Mouse (Mus musculus) ES-E14 (cell line): ENCODE data around the gene Armc12. TPM values are rescaled to one million over a fixed set of nuclear protein-coding genes. Genes with fewer than 3 reads are reported as not detected.

Experiments used
- DNase-seq: peaks from one replicate; pipeline ENCODE4 v3.0.0-alpha.2; 2013; ENCODE audit warnings: low read depth, low spot score
- H3K27ac ChIP-seq: 2 replicates; pipeline ENCODE4 v1.5.1; 2012; ENCODE audit warnings: low read depth, mild to moderate bottlenecking, low read length, moderate library complexity, mixed read lengths; ENCODE audit not compliant: poor library complexity, insufficient read depth, severe bottlenecking
- H3K36me3 ChIP-seq: 2 replicates; pipeline ENCODE4 v1.6.1; 2012; ENCODE audit warnings: mild to moderate bottlenecking, low read length, moderate library complexity, mixed read lengths; ENCODE audit not compliant: control insufficient read depth, poor library complexity, insufficient read depth, severe bottlenecking
- H3K4me1 ChIP-seq, 2 experiments: fragments of 150-350 bp in 1 of 2; sonication (generic) in 1 of 2; 2 replicates each; pipeline ENCODE4 v1.6.1; 2012; ENCODE audit warnings: low read length in 2 of 2, mild to moderate bottlenecking in 1 of 2, mixed read lengths in 1 of 2; ENCODE audit not compliant: control insufficient read depth in 2 of 2, insufficient read depth in 2 of 2, poor library complexity in 1 of 2
- H3K4me3 ChIP-seq, 2 experiments: fragments of 150-350 bp in 1 of 2; sonication (generic) in 1 of 2; 2 replicates each; pipeline ENCODE4 v1.5.1; 2012; ENCODE audit warnings: low read length in 2 of 2, low read depth in 1 of 2, mild to moderate bottlenecking in 1 of 2, mixed read lengths in 1 of 2; ENCODE audit not compliant: insufficient read depth in 1 of 2, poor library complexity in 1 of 2, severe bottlenecking in 1 of 2
- H3K9ac ChIP-seq: 2 replicates; pipeline ENCODE4 v1.6.1; 2012; ENCODE audit warnings: low read depth, mild to moderate bottlenecking, low read length, mixed read lengths; ENCODE audit not compliant: poor library complexity, insufficient read depth, severe bottlenecking
- H3K9me3 ChIP-seq: fragments of 150-350 bp; sonication (generic); 2 replicates; pipeline ENCODE4 v1.6.1; 2012; ENCODE audit warnings: low read depth, mild to moderate bottlenecking, low read length; ENCODE audit not compliant: control insufficient read depth, insufficient read depth
- CHD2 ChIP-seq: IDR thresholded peaks from 2 replicates; pipeline ENCODE4 v1.6.1; 2014; ENCODE audit warnings: mild to moderate bottlenecking, low read depth, low read length, inconsistent platforms
- HCFC1 ChIP-seq: IDR thresholded peaks from 2 replicates; pipeline ENCODE4 v1.6.1; 2012; ENCODE audit warnings: low read length, inconsistent platforms, borderline replicate concordance; ENCODE audit not compliant: insufficient read depth
- MAFK ChIP-seq: IDR thresholded peaks from 2 replicates; pipeline ENCODE4 v1.6.1; 2014; ENCODE audit warnings: mild to moderate bottlenecking, low read depth, low read length, inconsistent platforms; ENCODE audit not compliant: insufficient read depth
- ZC3H11A ChIP-seq: IDR thresholded peaks from 2 replicates; pipeline ENCODE4 v1.6.1; 2012; ENCODE audit warnings: low read depth, mild to moderate bottlenecking, inconsistent platforms, low read length, borderline replicate concordance
- ZNF384 ChIP-seq: IDR thresholded peaks from 2 replicates; pipeline ENCODE4 v1.6.1; 2012; ENCODE audit warnings: low read depth, low read length, inconsistent platforms
- in situ Hi-C, 2 experiments: fragments of 600-800 bp; cut with MboI; formaldehyde crosslinking; loops; one replicate each; pipeline ENCODE4 v1.15.1; 2025; ENCODE audit warnings: low sequenced_read_pairs in 2 of 2, inconsistent platforms in 1 of 2; ENCODE audit not compliant: unreplicated experiment in 2 of 2
- total RNA-seq: library from RNA; depleted of rRNA; stranded (reverse); fragments of 300-350 nt; gene quantifications from 2 replicates; pipeline ENCODE4 v1.2.3, GENCODE M21; 2012

The Armc12 gene
- total RNA-seq, 1 experiment: not detected

DNA sequence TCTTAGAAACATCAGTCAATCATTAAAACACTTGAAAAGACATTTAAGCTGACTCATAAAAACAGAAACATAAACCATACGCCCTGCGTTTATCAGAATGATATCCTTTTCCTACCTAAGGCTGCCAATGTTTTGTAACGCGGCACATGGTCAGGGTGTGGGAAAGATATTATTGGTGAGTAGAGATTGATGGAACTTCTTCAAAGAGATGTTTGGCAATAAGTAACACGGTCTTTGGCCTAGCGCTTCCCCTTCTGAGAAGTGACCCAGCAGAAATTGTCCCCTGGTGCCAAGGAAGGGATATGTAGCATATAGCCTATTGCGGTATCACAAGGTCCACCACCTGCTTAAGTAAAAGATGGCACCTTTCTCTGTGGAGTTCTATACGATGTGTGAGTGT is 34.8 kb upstream of the Armc12 start:
- H3K27ac ChIP-seq: no peak overlapping the region
- no peaks in the 10 kb centered on the region for H3K9me3 ChIP-seq
- DNase-seq: no peak
- TF ChIP-seq ZNF384 (no peak), MAFK (no peak), HCFC1 (no peak), ZC3H11A (no peak), CHD2 (no peak)
- no peaks in the 10 kb centered on the region; the same call in 1 of the 2 replicates for H3K36me3 ChIP-seq
- no peak overlapping the region for H3K9ac ChIP-seq
- H3K4me3 ChIP-seq: no peak overlapping the region
- peaks cover 2 to 12% of the 10 kb centered on the region in 2 experiments for H3K4me1 ChIP-seq
- in situ Hi-C loops: no loop called here

DNA sequence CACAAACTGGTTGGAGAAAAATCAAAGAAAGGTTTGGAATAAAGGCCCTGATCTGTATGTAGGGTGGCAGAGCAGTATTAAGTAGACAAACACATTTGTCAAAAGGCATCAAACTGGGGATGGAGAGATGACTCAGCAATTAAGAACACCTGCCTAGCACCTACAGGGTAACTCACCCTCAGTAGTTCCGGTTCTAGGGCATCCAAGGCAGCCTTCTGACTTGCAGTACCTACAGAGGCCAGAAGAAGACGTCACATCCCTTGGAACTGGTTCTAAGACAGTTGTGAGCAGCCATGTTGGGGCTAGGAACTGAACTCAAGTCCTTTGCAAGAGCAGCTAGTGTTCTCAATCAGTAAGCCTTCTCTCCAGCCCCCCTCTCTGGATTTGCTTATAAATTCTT is 31.4 kb upstream of the Armc12 start:
- Histone ChIP-seq H3K9ac (no peak overlapping the region), H3K27ac (no peak overlapping the region), H3K36me3 (no peaks in the 10 kb centered on the region; the same call in 1 of the 2 replicates), H3K4me3 (no peak overlapping the region), H3K4me1 (peaks cover 2 to 27% of the 10 kb centered on the region in 2 experiments), H3K9me3 (no peaks in the 10 kb centered on the region)
- in situ Hi-C loops: no loop called here
- no peak for DNase-seq
- TF ChIP-seq ZNF384 (no peak), CHD2 (no peak), HCFC1 (no peak), ZC3H11A (no peak), MAFK (peak; percentile 79)

DNA sequence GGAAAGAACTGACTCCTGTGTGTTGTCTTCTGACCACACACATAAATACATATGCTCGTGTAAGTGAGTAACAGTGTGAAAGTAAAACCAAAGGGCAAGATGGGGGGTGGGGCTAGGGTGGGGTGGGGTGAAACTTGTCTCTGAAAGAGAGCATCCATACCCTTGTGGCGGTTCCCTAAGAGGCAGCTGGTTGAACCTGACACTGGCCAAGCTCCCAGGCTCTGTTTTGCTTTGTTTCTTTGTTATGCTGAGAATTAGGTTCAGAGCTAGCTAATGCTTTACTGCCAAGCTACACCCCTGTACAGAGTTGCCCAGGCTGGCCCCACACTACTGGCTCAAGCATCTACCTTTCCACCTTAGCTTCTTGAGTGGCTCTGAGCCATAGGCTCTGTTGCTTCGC is 30.1 kb upstream of the Armc12 start:
- Histone ChIP-seq H3K27ac (peak overlapping the region; percentile 15; the same call in 1 of the 2 replicates), H3K36me3 (no peaks in the 10 kb centered on the region; the same call in 1 of the 2 replicates), H3K4me1 (peaks cover 6 to 35% of the 10 kb centered on the region in 2 experiments), H3K9ac (no peak overlapping the region), H3K4me3 (no peak overlapping the region), H3K9me3 (no peaks in the 10 kb centered on the region)
- in situ Hi-C loops: no loop called here
- TF ChIP-seq ZC3H11A: no peak
- TF ChIP-seq MAFK: no peak
- TF ChIP-seq ZNF384: no peak
- TF ChIP-seq CHD2: no peak
- no peak for TF ChIP-seq HCFC1
- DNase-seq: no peak

DNA sequence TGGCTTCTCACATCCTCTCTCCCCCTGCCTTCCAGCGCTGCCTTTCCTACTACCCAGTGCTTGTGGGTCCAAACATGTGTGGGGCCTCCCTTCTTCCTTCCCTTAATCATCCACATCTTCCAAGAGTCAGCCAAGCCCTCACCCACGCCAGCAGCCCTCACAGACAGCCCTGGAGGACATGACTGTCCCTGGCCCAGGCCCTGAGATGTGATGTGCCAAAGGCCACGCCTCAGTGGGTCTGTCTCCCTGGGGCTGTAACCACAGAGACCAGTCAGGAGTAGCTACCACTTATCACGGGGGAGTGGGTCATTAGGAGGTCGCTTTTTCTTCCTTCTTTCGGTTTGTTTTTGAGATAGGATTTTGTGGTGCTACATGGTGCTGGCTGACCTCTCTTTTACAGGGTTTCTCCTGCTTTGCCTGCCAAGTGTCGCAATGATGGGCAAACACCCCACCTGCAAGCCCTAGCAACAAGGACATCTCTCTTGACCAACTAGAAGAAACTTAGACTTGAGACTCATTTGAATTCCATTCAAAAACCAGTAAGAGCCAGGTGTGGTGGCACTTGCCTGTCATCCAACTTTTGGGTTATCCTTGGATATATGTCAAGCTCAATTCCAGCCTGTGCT is 28.3 kb upstream of the Armc12 start:
- Histone ChIP-seq H3K9me3 (no peaks in the 10 kb centered on the region), H3K4me3 (no peak overlapping the region), H3K9ac (no peak overlapping the region), H3K4me1 (peaks cover 7 to 49% of the 10 kb centered on the region in 2 experiments), H3K27ac (no peak overlapping the region), H3K36me3 (no peaks in the 10 kb centered on the region; the same call in 1 of the 2 replicates)
- DNase-seq: no peak
- in situ Hi-C loops: no loop called here
- no peak for TF ChIP-seq CHD2
- no peak for TF ChIP-seq HCFC1
- no peak for TF ChIP-seq MAFK
- TF ChIP-seq ZC3H11A: no peak
- no peak for TF ChIP-seq ZNF384

- no peak overlapping the region for H3K4me3 ChIP-seq
- H3K9me3 ChIP-seq: no peaks in the 10 kb centered on the region
- no peak overlapping the region for H3K9ac ChIP-seq
- in situ Hi-C loops: no loop called here
- H3K27ac ChIP-seq: no peak overlapping the region
- peaks cover 10 to 51% of the 10 kb centered on the region in 2 experiments for H3K4me1 ChIP-seq
- no peak for DNase-seq
- no peaks in the 10 kb centered on the region for H3K36me3 ChIP-seq
- TF ChIP-seq CHD2: no peak
- TF ChIP-seq HCFC1: no peak
- TF ChIP-seq ZC3H11A: no peak
- no peak for TF ChIP-seq ZNF384
- TF ChIP-seq MAFK: no peak
Observed at GRCm38 (mm10) chr17:28504182-28504581, 26.4 kb upstream of the Armc12 start.
